Mouse (Mus musculus) ES-Bruce4 (cell line): ENCODE data around the gene Pik3c2b. TPM values are rescaled to one million over a fixed set of nuclear protein-coding genes. Genes with fewer than 3 reads are reported as not detected.
A peak's percentile ranks its signal among the peaks of the same experiment; 100 is the strongest.

Experiments
- H3K27ac ChIP-seq: 2 replicates; pipeline ENCODE4 v1.5.1; 2012; ENCODE audit warnings: low read length, inconsistent platforms; ENCODE audit not compliant: insufficient read depth
- H3K27me3 ChIP-seq: 2 replicates; pipeline ENCODE4 v1.6.1; 2012; ENCODE audit warnings: mild to moderate bottlenecking, low read length, inconsistent platforms; ENCODE audit not compliant: control insufficient read depth, poor library complexity, insufficient read depth, severe bottlenecking
- H3K36me3 ChIP-seq: 2 replicates; pipeline ENCODE4 v1.6.1; 2012; ENCODE audit warnings: inconsistent platforms, mild to moderate bottlenecking, low read length, moderate library complexity; ENCODE audit not compliant: control insufficient read depth, poor library complexity, insufficient read depth, severe bottlenecking
- H3K4me1 ChIP-seq: one replicate; pipeline ENCODE4 v1.8.1; 2011; ENCODE audit warnings: low read length; ENCODE audit not compliant: control insufficient read depth, insufficient read depth
- H3K4me3 ChIP-seq: 2 replicates; pipeline ENCODE4 v1.5.1; 2011; ENCODE audit warnings: low read depth, mild to moderate bottlenecking, low read length
- H3K9ac ChIP-seq: 2 replicates; pipeline ENCODE4 v1.6.1; 2012; ENCODE audit warnings: low read depth, mild to moderate bottlenecking, inconsistent platforms; ENCODE audit not compliant: poor library complexity, severe bottlenecking
- H3K9me3 ChIP-seq: replicated peaks from 2 replicates; pipeline ENCODE4 v1.6.1; 2012; ENCODE audit warnings: mild to moderate bottlenecking, low read length, inconsistent platforms; ENCODE audit not compliant: control insufficient read depth, poor library complexity, insufficient read depth, severe bottlenecking
- CTCF ChIP-seq: IDR thresholded peaks from one replicate; pipeline ENCODE4 v1.8.1; 2011; ENCODE audit warnings: low read depth, low read length
- EP300 ChIP-seq: IDR thresholded peaks from 2 replicates; pipeline ENCODE4 v1.6.1; 2011; ENCODE audit warnings: low read depth, low read length; ENCODE audit not compliant: insufficient read depth
- POLR2A ChIP-seq: IDR thresholded peaks from one replicate; pipeline ENCODE4 v1.8.1; 2011; ENCODE audit warnings: low read length; ENCODE audit not compliant: insufficient read depth
- polyA plus RNA-seq: library from polyadenylated mRNA; stranded (reverse); fragments of >200 nt; gene quantifications from 2 replicates; pipeline ENCODE4 v1.2.4, GENCODE M21; 2011; ENCODE audit warnings: low read depth; ENCODE audit not compliant: missing spikeins, insufficient read depth, insufficient read length

Pik3c2b gene
- polyA plus RNA-seq, 1 experiment: 6.0 TPM

GRCm38 (mm10) chr1:133124137-133124536 lies 78.7 kb downstream of the Pik3c2b start:
- H3K36me3 ChIP-seq: no peaks in the 10 kb centered on the region
- peaks cover 1% of the 10 kb centered on the region for H3K4me1 ChIP-seq

DNA sequence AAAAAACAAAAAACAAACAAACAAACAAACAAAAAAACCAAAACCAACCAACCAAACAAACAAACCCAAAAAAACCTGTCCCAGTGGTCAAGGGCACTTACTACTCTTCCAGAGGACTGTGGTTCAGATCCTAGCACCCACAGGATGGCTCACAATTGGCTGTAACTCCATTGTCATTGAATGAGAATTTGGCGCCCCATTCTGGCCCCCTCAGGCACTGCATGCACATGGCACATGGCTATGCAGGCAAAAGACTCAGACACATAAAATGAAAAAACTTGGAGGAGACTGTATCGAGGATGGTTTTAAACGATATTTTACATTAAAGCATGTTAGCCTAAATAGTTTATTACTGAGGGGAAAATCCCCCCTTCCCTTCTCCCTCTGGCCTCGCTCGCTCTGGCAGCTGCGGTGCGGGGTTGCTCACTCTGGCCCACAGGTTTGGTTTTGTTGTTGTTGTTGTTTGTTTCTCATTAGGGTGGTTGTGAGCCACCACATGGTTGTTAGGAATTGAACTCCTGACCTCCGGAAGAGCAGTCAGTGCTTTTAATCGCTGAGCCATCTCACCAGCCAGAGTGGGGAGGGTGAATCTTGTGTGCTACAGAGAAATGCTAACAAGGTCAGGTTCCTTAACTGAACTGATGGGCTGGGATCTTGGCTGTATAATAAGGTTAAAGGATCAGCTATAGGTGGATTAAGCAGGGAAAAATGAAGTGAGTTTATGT lies 80.3 kb downstream of the Pik3c2b start:
- peak overlapping the region; percentile 22; the same call in 1 of the 2 replicates for H3K27ac ChIP-seq
- no peaks in the 10 kb centered on the region for H3K9me3 ChIP-seq
- H3K9ac ChIP-seq: 0 out of 2 replicates have a peak overlapping the region, but pooled peaks have one; percentile 9

More at GRCm38 (mm10) chr1:133124137-133124536, 78.7 kb downstream of the Pik3c2b start:
- TF ChIP-seq CTCF: no peak
- no peak for TF ChIP-seq POLR2A
- TF ChIP-seq EP300: no peak
- Histone ChIP-seq H3K27ac (no peak overlapping the region), H3K9me3 (no peaks in the 10 kb centered on the region), H3K27me3 (no peaks in the 10 kb centered on the region), H3K4me3 (no peak overlapping the region), H3K9ac (no peak overlapping the region)

DNA sequence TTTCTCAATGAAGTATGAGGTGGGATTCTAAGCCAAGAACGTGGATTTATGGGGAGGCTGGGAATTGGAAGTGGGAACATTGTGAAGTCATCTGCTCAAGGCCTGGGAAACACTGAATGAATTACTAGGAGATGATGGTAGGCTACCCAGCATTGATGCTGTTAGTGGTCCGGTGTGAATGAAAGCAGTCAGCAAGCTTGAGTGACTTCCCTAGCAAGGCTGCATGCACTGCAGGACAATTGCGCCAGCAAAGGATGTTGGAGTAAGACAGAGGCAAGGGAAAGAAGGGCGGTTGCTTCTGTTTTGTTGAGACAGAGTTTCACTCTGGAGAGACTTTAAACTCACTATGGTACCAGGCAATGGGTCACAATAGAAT lies 80.9 kb downstream of the Pik3c2b start:
- Histone ChIP-seq H3K27ac (peak overlapping the region; percentile 22; the same call in 1 of the 2 replicates), H3K27me3 (no peaks in the 10 kb centered on the region), H3K4me1 (peaks cover 1% of the 10 kb centered on the region), H3K9me3 (no peaks in the 10 kb centered on the region), H3K9ac (0 out of 2 replicates have a peak overlapping the region, but pooled peaks have one; percentile 9), H3K4me3 (no peak overlapping the region), H3K36me3 (no peaks in the 10 kb centered on the region)
- TF ChIP-seq CTCF: no peak
- TF ChIP-seq POLR2A: no peak
- TF ChIP-seq EP300: no peak

More for the DNA sequence above, 80.3 kb downstream of the Pik3c2b start:
- no peaks in the 10 kb centered on the region for H3K27me3 ChIP-seq
- H3K4me1 ChIP-seq: peaks cover 1% of the 10 kb centered on the region
- H3K4me3 ChIP-seq: no peak overlapping the region
- H3K36me3 ChIP-seq: no peaks in the 10 kb centered on the region
- TF ChIP-seq CTCF: peak; percentile 58
- no peak for TF ChIP-seq POLR2A

- H3K36me3 ChIP-seq: no peaks in the 10 kb centered on the region
- peaks cover 1% of the 10 kb centered on the region for H3K4me1 ChIP-seq
- H3K9ac ChIP-seq: no peak overlapping the region
- TF ChIP-seq CTCF: no peak
- no peak for TF ChIP-seq POLR2A
- TF ChIP-seq EP300: no peak
- no peaks in the 10 kb centered on the region for H3K27me3 ChIP-seq
- no peaks in the 10 kb centered on the region for H3K9me3 ChIP-seq
- no peak overlapping the region for H3K27ac ChIP-seq
- H3K4me3 ChIP-seq: no peak overlapping the region
Measured at GRCm38 (mm10) chr1:133127328-133127727, 81.9 kb downstream of the Pik3c2b start.

GRCm38 (mm10) chr1:133129471-133130221 lies 84.2 kb downstream of the Pik3c2b start:
- Histone ChIP-seq H3K4me1 (peaks cover 1% of the 10 kb centered on the region), H3K4me3 (peak overlapping the region; percentile 36), H3K9me3 (no peaks in the 10 kb centered on the region), H3K27ac (peak overlapping the region; percentile 96), H3K27me3 (no peaks in the 10 kb centered on the region), H3K9ac (peak overlapping the region; percentile 87), H3K36me3 (peaks cover 17% of the 10 kb centered on the region)
- TF ChIP-seq CTCF (no peak), EP300 (peak; percentile 84)
